Mouse (Mus musculus): ENCODE measurements around the gene Tal1. TPM values are rescaled to one million over a fixed set of nuclear protein-coding genes. Genes with fewer than 3 reads are reported as not detected.

Tal1 gene
- polyA plus RNA-seq, 1 experiment from 2014 or later: 1.9 TPM

GRCm38 (mm10) chr4:115075204-115075915, 19.1 kb downstream of the Tal1 start:
- Histone ChIP-seq H3K4me3 (ENCODE audit: low read depth, low read length) (no peak overlapping the region), H3K4me2 (replicated peaks; ENCODE audit: low read depth, low read length) (no peak overlapping the region), H3K27ac (ENCODE audit: low read length) (peak overlapping the region; percentile 76), H3K9me3 (ENCODE audit: low read length) (no peaks in the 10 kb centered on the region), H3K9ac (replicated peaks; ENCODE audit: low read depth) (no peak overlapping the region), H3K4me1 (ENCODE audit: insufficient read depth, low read depth, low read length) (no peaks in the 10 kb centered on the region), H3K27me3 (replicated peaks; ENCODE audit: insufficient read depth, low read length) (no peaks in the 10 kb centered on the region), H3K36me3 (ENCODE audit: insufficient read depth, low read length) (no peaks in the 10 kb centered on the region)
- TF ChIP-seq CTCF (IDR thresholded peaks at IDR 0.05): no peak
- TF ChIP-seq EP300 (IDR thresholded peaks at IDR 0.05): peak; percentile 65; the same call in 1 of the 2 replicates
- DNase-seq (ENCODE audit: low spot score): peak; percentile 75
- WGBS: 33% methylated on average over 3 of the region's 3 CpGs
- ATAC-seq: peak; percentile 85

GRCm38 (mm10) chr4:115078892-115079820, 22.9 kb downstream of the Tal1 start:
- Histone ChIP-seq H3K4me1 (ENCODE audit: insufficient read depth, low read depth, low read length) (no peaks in the 10 kb centered on the region), H3K27me3 (replicated peaks; ENCODE audit: insufficient read depth, low read length) (no peaks in the 10 kb centered on the region), H3K4me2 (replicated peaks; ENCODE audit: low read depth, low read length) (no peak overlapping the region), H3K9ac (replicated peaks; ENCODE audit: low read depth) (no peak overlapping the region), H3K9me3 (ENCODE audit: low read length) (no peaks in the 10 kb centered on the region), H3K27ac (ENCODE audit: low read length) (no peak overlapping the region), H3K4me3 (ENCODE audit: low read depth, low read length) (no peak overlapping the region), H3K36me3 (ENCODE audit: insufficient read depth, low read length) (no peaks in the 10 kb centered on the region)
- WGBS: 39% methylated on average over 10 of the region's 10 CpGs
- ATAC-seq: peak; percentile 44
- TF ChIP-seq CTCF (IDR thresholded peaks at IDR 0.05) (no peak), EP300 (IDR thresholded peaks at IDR 0.05) (no peak)
- peak; percentile 50 for DNase-seq (ENCODE audit: low spot score)

- no peaks in the 10 kb centered on the region for H3K36me3 ChIP-seq (ENCODE audit: insufficient read depth, low read length)
- DNase-seq (ENCODE audit: low spot score) (no peak), ATAC-seq (no peak)
- H3K4me1 ChIP-seq (ENCODE audit: insufficient read depth, low read depth, low read length): no peaks in the 10 kb centered on the region
- no peak overlapping the region for H3K9ac ChIP-seq (replicated peaks; ENCODE audit: low read depth)
- H3K27me3 ChIP-seq (replicated peaks; ENCODE audit: insufficient read depth, low read length): no peaks in the 10 kb centered on the region
- TF ChIP-seq EP300 (IDR thresholded peaks at IDR 0.05): no peak
- no peak for TF ChIP-seq CTCF (IDR thresholded peaks at IDR 0.05)
- 20% methylated on average over 5 of the region's 5 CpGs for WGBS
- no peak overlapping the region for H3K4me2 ChIP-seq (replicated peaks; ENCODE audit: low read depth, low read length)
- H3K4me3 ChIP-seq (ENCODE audit: low read depth, low read length): no peak overlapping the region
- H3K9me3 ChIP-seq (ENCODE audit: low read length): no peaks in the 10 kb centered on the region
- no peak overlapping the region for H3K27ac ChIP-seq (ENCODE audit: low read length)
Observed at GRCm38 (mm10) chr4:115079821-115080349, 23.7 kb downstream of the Tal1 start.

- ATAC-seq (no peak), DNase-seq (ENCODE audit: low spot score) (no peak)
- no peaks in the 10 kb centered on the region for H3K9me3 ChIP-seq (ENCODE audit: low read length)
- no peak overlapping the region for H3K4me3 ChIP-seq (ENCODE audit: low read depth, low read length)
- no peak overlapping the region for H3K9ac ChIP-seq (replicated peaks; ENCODE audit: low read depth)
- H3K4me2 ChIP-seq (replicated peaks; ENCODE audit: low read depth, low read length): no peak overlapping the region
- H3K27ac ChIP-seq (ENCODE audit: low read length): no peak overlapping the region
- no peaks in the 10 kb centered on the region for H3K36me3 ChIP-seq (ENCODE audit: insufficient read depth, low read length)
- TF ChIP-seq EP300 (IDR thresholded peaks at IDR 0.05) (no peak), CTCF (IDR thresholded peaks at IDR 0.05) (no peak)
- 83% methylated on average over 3 of the region's 3 CpGs for WGBS
- no peaks in the 10 kb centered on the region for H3K27me3 ChIP-seq (replicated peaks; ENCODE audit: insufficient read depth, low read length)
- no peaks in the 10 kb centered on the region for H3K4me1 ChIP-seq (ENCODE audit: insufficient read depth, low read depth, low read length)
Observed at GRCm38 (mm10) chr4:115083031-115083430, 26.8 kb downstream of the Tal1 start.

- ATAC-seq (no peak), DNase-seq (ENCODE audit: low spot score) (peak; percentile 71)
- no peaks in the 10 kb centered on the region for H3K27me3 ChIP-seq (replicated peaks; ENCODE audit: insufficient read depth, low read length)
- H3K9ac ChIP-seq (replicated peaks; ENCODE audit: low read depth): no peak overlapping the region
- WGBS: 17% methylated on average over 6 of the region's 6 CpGs
- H3K4me3 ChIP-seq (ENCODE audit: low read depth, low read length): no peak overlapping the region
- H3K4me2 ChIP-seq (replicated peaks; ENCODE audit: low read depth, low read length): no peak overlapping the region
- peak; percentile 99 for TF ChIP-seq CTCF (IDR thresholded peaks at IDR 0.05)
- no peak for TF ChIP-seq EP300 (IDR thresholded peaks at IDR 0.05)
- H3K36me3 ChIP-seq (ENCODE audit: insufficient read depth, low read length): no peaks in the 10 kb centered on the region
- H3K4me1 ChIP-seq (ENCODE audit: insufficient read depth, low read depth, low read length): no peaks in the 10 kb centered on the region
- H3K27ac ChIP-seq (ENCODE audit: low read length): no peak overlapping the region
- no peaks in the 10 kb centered on the region for H3K9me3 ChIP-seq (ENCODE audit: low read length)
Observed at GRCm38 (mm10) chr4:115085522-115086095, 29.4 kb downstream of the Tal1 start.

GRCm38 (mm10) chr4:115086257-115086656, 30.0 kb downstream of the Tal1 start:
- H3K36me3 ChIP-seq (ENCODE audit: insufficient read depth, low read length): no peaks in the 10 kb centered on the region
- no peaks in the 10 kb centered on the region for H3K27me3 ChIP-seq (replicated peaks; ENCODE audit: insufficient read depth, low read length)
- no peaks in the 10 kb centered on the region for H3K4me1 ChIP-seq (ENCODE audit: insufficient read depth, low read depth, low read length)
- H3K4me2 ChIP-seq (replicated peaks; ENCODE audit: low read depth, low read length): no peak overlapping the region
- no peaks in the 10 kb centered on the region for H3K9me3 ChIP-seq (ENCODE audit: low read length)
- WGBS: 56% methylated on average over 4 of the region's 4 CpGs
- DNase-seq (ENCODE audit: low spot score) (no peak), ATAC-seq (no peak)
- H3K4me3 ChIP-seq (ENCODE audit: low read depth, low read length): no peak overlapping the region
- H3K27ac ChIP-seq (ENCODE audit: low read length): no peak overlapping the region
- no peak overlapping the region for H3K9ac ChIP-seq (replicated peaks; ENCODE audit: low read depth)
- TF ChIP-seq CTCF (IDR thresholded peaks at IDR 0.05): no peak
- TF ChIP-seq EP300 (IDR thresholded peaks at IDR 0.05): no peak
